Mouse (Mus musculus) stomach, postnatal 0 days (tissue): ENCODE data around the gene Evi2a.

Source experiments
- CTCF ChIP-seq: IDR thresholded peaks from 2 replicates; pipeline ENCODE4 v1.5.1; 2016; ENCODE audit warnings: antibody characterized with exemption, low read depth, mild to moderate bottlenecking, moderate library complexity
- EP300 ChIP-seq: optimal IDR thresholded peaks from 2 replicates; pipeline ENCODE3; 2016; ENCODE audit warnings: antibody characterized with exemption

DNA sequence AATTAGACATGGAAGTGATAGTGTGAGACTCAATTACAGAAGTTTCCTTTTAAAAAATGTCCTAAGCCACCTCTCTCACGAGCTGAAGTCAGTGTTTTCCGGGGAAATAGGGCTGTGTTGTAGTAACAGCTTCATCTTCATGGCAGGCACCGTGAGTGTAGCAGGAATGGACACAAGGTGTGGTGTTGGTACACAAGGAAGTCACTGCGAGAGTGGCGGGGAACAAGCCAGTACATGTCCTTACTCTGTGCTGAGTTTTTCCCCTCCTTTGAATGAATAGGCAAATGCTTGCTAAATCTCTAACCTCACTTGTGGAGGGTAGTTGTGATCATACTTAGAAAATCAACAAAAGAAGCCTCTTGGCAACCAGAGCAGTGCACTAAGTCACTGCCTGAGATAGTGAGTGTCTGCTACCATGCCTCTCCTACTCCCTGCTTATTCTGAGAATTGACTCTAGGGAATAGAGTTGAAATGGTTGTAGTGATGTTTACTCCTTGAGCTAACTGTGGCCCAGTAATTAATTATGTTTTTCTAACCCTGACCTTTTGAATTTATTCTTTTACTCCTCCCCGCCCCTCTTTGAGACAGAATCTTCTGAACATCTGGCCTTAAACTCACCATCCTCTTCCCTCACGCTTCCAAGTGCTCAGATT lies 46.4 kb downstream of the Evi2a start:
- TF ChIP-seq EP300 (no peak), CTCF (no peak)
